ENCODE assay signal across 8 mouse cellular contexts in genomic region chr4:43045659-43046302, GRCm38 (mm10). TPM values are rescaled to one million over a fixed set of nuclear protein-coding genes. Genes with fewer than 3 reads are reported as not detected.
DNase-seq lines count a peak whose midpoint lies in the region; ATAC-seq lines count a peak whose summit lies in the region.

Gene Fam214b (minus strand): TSS chr4:43046220.

- ATAC-seq in inflammation-experienced regulatory T-cells, adult 6 months, result peak; percentile 68
- peak; percentile 91 for ATAC-seq in megakaryocyte-erythroid progenitor cell, adult 5-6 weeks (replicated peaks; ENCODE audit: low FRiP score, low TSS enrichment, poor library complexity, severe bottlenecking)

- intact Hi-C loops in gastrocnemius, postnatal 14 days (cut with DNase I; ENCODE audit: low total_unique reads), result loop anchor here (5.0 kb wide), 1 partner anchor 67 kb away; no protein-coding TSS in a partner anchor
- intact Hi-C loops in left cerebral cortex, postnatal 10 days (cut with DNase I), result loop anchor here (5.0 kb wide), 3 partner anchors 72 to 377 kb away; no protein-coding TSS in a partner anchor

- DNase-seq in adrenal gland, adult (ENCODE audit: inconsistent age in 2 of 2, low spot score in 1 of 2), result peak; percentile 100
- peak; percentile 99 for DNase-seq in embryo, embryonic 10.5 days (ENCODE audit: low spot score)
- peak; percentile 98 for DNase-seq in gastrocnemius, postnatal 14 days
- DNase-seq in left cerebral cortex, postnatal 10 days (ENCODE audit: extremely low spot score in 1 of 2, low spot score in 2 of 2), result peak; percentile 93 to 99
- peak; percentile 89 for DNase-seq in right cerebral cortex, postnatal 25 days
- peak; percentile 97 to 99 for DNase-seq in urinary bladder, postnatal 4 days (ENCODE audit: low spot score in 2 of 2)

RNA-seq across cellular contexts. Expression of gene Fam214b, which starts in this region (rescaled TPM):
- 10 to 100 TPM; 25.1 to 27.8 TPM for total RNA-seq in gastrocnemius, postnatal 14 days (2021)
- polyA plus RNA-seq in inflammation-experienced regulatory T-cells, adult 6 months (2017; shearing (Covaris generic)), result 1 to 10 TPM; 2.4 to 2.9 (median 2.6) TPM
- total RNA-seq in left cerebral cortex, postnatal 10 days (2021), result 10 to 100 TPM; 38.1 to 39.5 TPM
- 1.8 and 2.5 TPM in 2 replicates for total RNA-seq in megakaryocyte-erythroid progenitor cell, adult 5-6 weeks (2014; fragmentation: Nextera tagmentation)
- total RNA-seq in megakaryocyte-erythroid progenitor cell, adult 5-6 weeks (2017), result 1.0 TPM in 2 replicates

Comparison
In these comparisons a context has a peak if more than half of its experiments do, and no peak if none do; other contexts are left out.
1. Peak in every context shown above with its lines: DNase-seq and ATAC-seq.
2. RNA of gene Fam214b (total RNA-seq): 38.1 to 39.5 TPM in left cerebral cortex, postnatal 10 days and 25.1 to 27.8 TPM in gastrocnemius, postnatal 14 days; 1.0 to 2.5 TPM in megakaryocyte-erythroid progenitor cell, adult 5-6 weeks; every median in the first group is over 4 times any median in the second.